Mouse (Mus musculus): ENCODE measurements at regions not wholly inside any gene's neighbourhood (a gene's known extent, or its start where the extent isn't known, plus 50 kb on each side); places are given as distances from the start of the nearest gene placed in this dataset.

DNA sequence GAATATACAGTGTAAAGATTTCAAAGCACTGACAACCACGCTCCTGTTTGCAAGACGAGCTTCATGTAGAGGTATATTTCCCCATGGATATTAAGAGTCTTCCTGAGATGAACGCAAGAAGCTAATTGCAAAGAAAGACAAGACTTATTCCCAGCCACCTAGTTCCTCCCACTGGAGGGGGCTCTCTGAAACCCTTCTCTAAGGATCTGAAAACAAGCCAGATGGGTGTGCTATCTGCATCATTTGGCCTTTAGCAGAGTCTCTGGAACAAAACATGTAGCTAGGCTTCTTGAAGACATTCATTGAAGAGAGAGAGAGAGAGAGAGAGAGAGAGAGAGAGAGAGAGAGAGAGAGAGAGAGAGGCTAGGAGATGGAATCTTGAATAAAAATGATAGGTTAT lies 504.8 kb downstream of the Tmem38b start:
- TF ChIP-seq CTCF (IDR thresholded peaks at IDR 0.05; ENCODE audit: control insufficient read depth, insufficient read depth, insufficient read length) (no peak), CEBPB (IDR thresholded peaks at IDR 0.05; ENCODE audit: low read depth) (no peak), USF1 (IDR thresholded peaks at IDR 0.05; ENCODE audit: low read depth) (no peak), MAX (IDR thresholded peaks at IDR 0.05) (no peak), MYOD1 (IDR thresholded peaks at IDR 0.05; ENCODE audit: control insufficient read depth, insufficient read length, low read depth) (no peak)

All from C2C12 (cell line).